Mouse (Mus musculus): ENCODE data around the gene Ubap1. TPM values are rescaled to one million over a fixed set of nuclear protein-coding genes. Genes with fewer than 3 reads are reported as not detected.
A peak's percentile ranks its signal among the peaks of the same experiment; 100 is the strongest.

The Ubap1 gene
- polyA plus RNA-seq, 1 experiment from 2014 or later, result 42.6 TPM

GRCm38 (mm10) chr4:41387755-41388469 lies 39.1 kb downstream of the Ubap1 start:
- no peaks in the 10 kb centered on the region for H3K27me3 ChIP-seq
- in situ Hi-C loops (cut with MboI; ENCODE audit: low pct_unique_long_range_greater_than_20kb), result loop anchor here (5.0 kb wide), 1 partner anchor 86 kb away; no protein-coding TSS in a partner anchor
- ATAC-seq (no peak), DNase-seq (ENCODE audit: low read depth, low spot score) (no peak)
- no peak for TF ChIP-seq CTCF (IDR thresholded peaks at IDR 0.05)
- ChIA-PET CTCF (no interaction called here), POLR2A (no interaction called here)

- H3K27me3 ChIP-seq, result no peaks in the 10 kb centered on the region
- ChIA-PET POLR2A (no interaction called here), CTCF (no interaction called here)
- no peak for TF ChIP-seq CTCF (IDR thresholded peaks at IDR 0.05)
- in situ Hi-C loops (cut with MboI; ENCODE audit: low pct_unique_long_range_greater_than_20kb), result loop anchor here (5.0 kb wide), 1 partner anchor 86 kb away; no protein-coding TSS in a partner anchor
- DNase-seq (ENCODE audit: low read depth, low spot score), result no peak
- no peak for ATAC-seq
Observed at GRCm38 (mm10) chr4:41388616-41389015, 39.8 kb downstream of the Ubap1 start.

- ChIA-PET POLR2A (no interaction called here), CTCF (no interaction called here)
- in situ Hi-C loops (cut with MboI; ENCODE audit: low pct_unique_long_range_greater_than_20kb), result loop anchor here (5.0 kb wide), 1 partner anchor 87 kb away; no protein-coding TSS in a partner anchor
- DNase-seq (ENCODE audit: low read depth, low spot score) (no peak), ATAC-seq (no peak)
- H3K27me3 ChIP-seq, result no peaks in the 10 kb centered on the region
- no peak for TF ChIP-seq CTCF (IDR thresholded peaks at IDR 0.05)
Observed at GRCm38 (mm10) chr4:41389240-41389639, 40.4 kb downstream of the Ubap1 start.

- ChIA-PET CTCF (interaction anchor here (1.1 to 1.5 kb wide), 5 partner anchors 8 to 76 kb away, joined by 3 to 6 read pairs (median 3); no protein-coding TSS in a partner anchor), POLR2A (no interaction called here)
- in situ Hi-C loops (cut with MboI; ENCODE audit: low pct_unique_long_range_greater_than_20kb), result no loop called here
Observed at GRCm38 (mm10) chr4:41390122-41390521, 41.3 kb downstream of the Ubap1 start.

GRCm38 (mm10) chr4:41391015-41391414 lies 42.2 kb downstream of the Ubap1 start:
- no peak for TF ChIP-seq CTCF (IDR thresholded peaks at IDR 0.05)
- in situ Hi-C loops (cut with MboI; ENCODE audit: low pct_unique_long_range_greater_than_20kb), result no loop called here
- DNase-seq (ENCODE audit: low read depth, low spot score) (no peak), ATAC-seq (no peak)
- ChIA-PET CTCF (interaction anchor here (1.1 to 1.5 kb wide), 3 partner anchors 7 to 17 kb away, joined by 3 to 6 read pairs (median 3); no protein-coding TSS in a partner anchor), POLR2A (no interaction called here)
- H3K27me3 ChIP-seq, result no peaks in the 10 kb centered on the region

More at GRCm38 (mm10) chr4:41390122-41390521, 41.3 kb downstream of the Ubap1 start:
- no peaks in the 10 kb centered on the region for H3K27me3 ChIP-seq
- peak; percentile 90 for TF ChIP-seq CTCF (IDR thresholded peaks at IDR 0.05)
- ATAC-seq, result no peak
- DNase-seq (ENCODE audit: low read depth, low spot score), result peak; percentile 24

GRCm38 (mm10) chr4:41394651-41395050 lies 45.9 kb downstream of the Ubap1 start:
- ChIA-PET POLR2A (no interaction called here), CTCF (interaction anchor here (1.7 kb wide), 1 partner anchor 9 kb away, joined by 6 read pairs; no protein-coding TSS in a partner anchor)
- DNase-seq (ENCODE audit: low read depth, low spot score) (no peak), ATAC-seq (no peak)
- in situ Hi-C loops (cut with MboI; ENCODE audit: low pct_unique_long_range_greater_than_20kb), result no loop called here
- H3K27me3 ChIP-seq, result no peaks in the 10 kb centered on the region
- TF ChIP-seq CTCF (IDR thresholded peaks at IDR 0.05), result no peak

- H3K27me3 ChIP-seq, result no peaks in the 10 kb centered on the region
- TF ChIP-seq CTCF (IDR thresholded peaks at IDR 0.05), result no peak
- POLR2A ChIA-PET, result no interaction called here
- no peak for DNase-seq (ENCODE audit: low read depth, low spot score)
- ATAC-seq, result no peak
- CTCF ChIA-PET, result interaction anchor here (0.9 kb wide), 1 partner anchor 8 kb away, joined by 3 read pairs; no protein-coding TSS in a partner anchor
- in situ Hi-C loops (cut with MboI; ENCODE audit: low pct_unique_long_range_greater_than_20kb), result no loop called here
Observed at GRCm38 (mm10) chr4:41398353-41398752, 49.6 kb downstream of the Ubap1 start.

GRCm38 (mm10) chr4:41399904-41400303 lies 51.1 kb downstream of the Ubap1 start:
- DNase-seq (ENCODE audit: low read depth, low spot score) (peak; percentile 28), ATAC-seq (peak; percentile 44)
- in situ Hi-C loops (cut with MboI; ENCODE audit: low pct_unique_long_range_greater_than_20kb), result no loop called here
- ChIA-PET POLR2A (no interaction called here), CTCF (no interaction called here)
- no peak for TF ChIP-seq CTCF (IDR thresholded peaks at IDR 0.05)
- H3K27me3 ChIP-seq, result no peaks in the 10 kb centered on the region

- no peak for ATAC-seq
- in situ Hi-C loops (cut with MboI; ENCODE audit: low pct_unique_long_range_greater_than_20kb), result no loop called here
- no peak for TF ChIP-seq CTCF (IDR thresholded peaks at IDR 0.05)
- ChIA-PET POLR2A (no interaction called here), CTCF (interaction anchor here (1.0 kb wide), 1 partner anchor 11 kb away, joined by 3 read pairs; no protein-coding TSS in a partner anchor)
- DNase-seq (ENCODE audit: low read depth, low spot score), result no peak
- H3K27me3 ChIP-seq, result no peaks in the 10 kb centered on the region
Observed at GRCm38 (mm10) chr4:41401167-41401566, 52.4 kb downstream of the Ubap1 start.

- ChIA-PET POLR2A (no interaction called here), CTCF (interaction anchor here (1.0 kb wide), 1 partner anchor 11 kb away, joined by 3 read pairs; no protein-coding TSS in a partner anchor)
- H3K27me3 ChIP-seq, result no peaks in the 10 kb centered on the region
- in situ Hi-C loops (cut with MboI; ENCODE audit: low pct_unique_long_range_greater_than_20kb), result no loop called here
- TF ChIP-seq CTCF (IDR thresholded peaks at IDR 0.05), result no peak
- no peak for ATAC-seq
- no peak for DNase-seq (ENCODE audit: low read depth, low spot score)
Observed at GRCm38 (mm10) chr4:41401573-41401972, 52.8 kb downstream of the Ubap1 start.

- ATAC-seq, result no peak
- in situ Hi-C loops (cut with MboI; ENCODE audit: low pct_unique_long_range_greater_than_20kb), result no loop called here
- no peak for DNase-seq (ENCODE audit: low read depth, low spot score)
- ChIA-PET CTCF (interaction anchor here (1.2 to 2.0 kb wide), 2 partner anchors 13 to 42 kb away, joined by 3 to 4 read pairs; no protein-coding TSS in a partner anchor), POLR2A (no interaction called here)
- no peak for TF ChIP-seq CTCF (IDR thresholded peaks at IDR 0.05)
- H3K27me3 ChIP-seq, result no peaks in the 10 kb centered on the region
Observed at GRCm38 (mm10) chr4:41406597-41406996, 57.8 kb downstream of the Ubap1 start.
